Mouse (Mus musculus) brown adipose tissue, adult 24 weeks (tissue): ENCODE results near the gene Ctf2. TPM values are rescaled to one million over a fixed set of nuclear protein-coding genes. Genes with fewer than 3 reads are reported as not detected.

Source experiments
- H3K27ac ChIP-seq: fragments of 200-500 bp; replicated peaks from 2 replicates; pipeline ENCODE4 v1.5.1; 2012; ENCODE audit warnings: low read depth, mild to moderate bottlenecking, low read length
- H3K4me1 ChIP-seq: fragments of 200-500 bp; 2 replicates; pipeline ENCODE4 v1.6.1; 2012; ENCODE audit warnings: low read length, mixed read lengths; ENCODE audit not compliant: control insufficient read depth, insufficient read depth, insufficient read length
- H3K4me3 ChIP-seq: fragments of 200-500 bp; 2 replicates; pipeline ENCODE4 v1.5.1; 2012; ENCODE audit warnings: low read depth, mild to moderate bottlenecking, low read length, moderate library complexity; ENCODE audit not compliant: insufficient read depth
- polyA plus RNA-seq: library from polyadenylated mRNA; stranded (reverse); fragments of >200 nt; gene quantifications from 2 replicates; pipeline ENCODE4 v1.2.4, GENCODE M21; 2012; ENCODE audit not compliant: missing spikeins, insufficient read depth, insufficient read length

The Ctf2 gene
- polyA plus RNA-seq, 1 experiment = not detected

DNA sequence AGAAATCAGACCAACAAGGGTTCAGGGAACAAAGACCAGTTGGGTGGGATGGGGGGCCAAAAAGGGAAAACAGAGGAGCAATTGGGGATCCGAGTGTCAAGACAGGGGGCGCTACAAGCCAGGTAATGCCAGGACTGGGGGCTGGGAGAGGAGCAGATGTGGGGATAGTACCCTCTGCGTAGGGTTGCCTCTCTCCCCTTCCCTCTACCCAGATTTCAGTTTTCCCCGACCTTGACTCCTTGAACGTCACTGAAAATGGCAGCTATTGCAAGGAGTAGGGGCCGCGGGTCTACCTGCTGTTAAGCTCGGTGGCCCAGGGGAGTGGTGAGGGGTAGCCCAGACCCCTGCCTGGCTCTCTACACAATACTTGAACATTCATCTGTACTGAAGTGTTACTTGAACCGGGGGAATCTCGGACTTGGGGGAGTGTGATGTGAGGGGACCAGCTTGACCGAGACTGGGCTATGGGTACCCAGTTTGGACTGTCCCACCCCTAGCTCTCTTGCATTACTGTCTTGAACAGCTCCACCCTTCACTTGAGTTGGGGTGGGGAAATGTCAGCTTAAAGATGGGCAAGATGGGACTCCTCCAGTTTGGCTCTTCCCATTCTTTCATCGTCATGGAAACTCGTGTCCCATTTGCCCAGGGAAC lies 36.5 kb upstream of the Ctf2 start:
- Histone ChIP-seq H3K4me3 (no peak overlapping the region), H3K27ac (no peak overlapping the region), H3K4me1 (peaks cover 6% of the 10 kb centered on the region)

DNA sequence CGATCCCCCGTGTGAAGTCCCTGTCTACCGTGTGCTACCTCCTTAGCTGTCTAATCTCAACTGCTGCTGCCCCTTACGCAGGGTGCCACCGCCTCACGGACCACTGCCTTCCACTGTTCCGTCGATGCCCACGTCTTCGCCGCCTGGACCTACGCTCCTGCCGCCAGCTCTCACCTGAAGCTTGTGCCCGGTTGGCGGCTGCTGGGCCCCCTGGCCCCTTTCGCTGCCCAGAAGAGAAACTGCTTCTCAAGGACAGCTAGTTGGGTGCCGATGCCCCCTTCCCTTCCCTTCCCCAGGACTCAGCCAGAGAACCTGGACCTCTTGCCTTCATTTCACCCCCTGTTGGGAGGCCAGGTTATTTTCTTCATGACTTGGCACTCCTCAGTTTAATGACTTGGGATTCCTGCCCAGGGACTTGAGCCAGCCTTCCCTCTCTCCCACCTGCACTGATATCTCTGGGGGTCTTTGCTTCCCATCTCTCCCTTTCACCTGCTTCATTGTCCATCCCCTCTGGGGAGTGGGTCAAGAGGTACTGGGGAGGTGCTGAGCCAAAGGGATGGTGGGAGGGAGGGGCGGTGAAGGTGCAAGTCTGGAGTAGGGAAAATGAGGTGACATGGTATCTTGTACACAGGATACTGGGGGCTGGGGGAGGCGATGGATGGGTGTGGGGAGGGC lies 35.8 kb upstream of the Ctf2 start:
- Histone ChIP-seq H3K4me1 (peaks cover 4% of the 10 kb centered on the region; the same call in 1 of the 2 replicates), H3K4me3 (no peak overlapping the region), H3K27ac (no peak overlapping the region)

DNA sequence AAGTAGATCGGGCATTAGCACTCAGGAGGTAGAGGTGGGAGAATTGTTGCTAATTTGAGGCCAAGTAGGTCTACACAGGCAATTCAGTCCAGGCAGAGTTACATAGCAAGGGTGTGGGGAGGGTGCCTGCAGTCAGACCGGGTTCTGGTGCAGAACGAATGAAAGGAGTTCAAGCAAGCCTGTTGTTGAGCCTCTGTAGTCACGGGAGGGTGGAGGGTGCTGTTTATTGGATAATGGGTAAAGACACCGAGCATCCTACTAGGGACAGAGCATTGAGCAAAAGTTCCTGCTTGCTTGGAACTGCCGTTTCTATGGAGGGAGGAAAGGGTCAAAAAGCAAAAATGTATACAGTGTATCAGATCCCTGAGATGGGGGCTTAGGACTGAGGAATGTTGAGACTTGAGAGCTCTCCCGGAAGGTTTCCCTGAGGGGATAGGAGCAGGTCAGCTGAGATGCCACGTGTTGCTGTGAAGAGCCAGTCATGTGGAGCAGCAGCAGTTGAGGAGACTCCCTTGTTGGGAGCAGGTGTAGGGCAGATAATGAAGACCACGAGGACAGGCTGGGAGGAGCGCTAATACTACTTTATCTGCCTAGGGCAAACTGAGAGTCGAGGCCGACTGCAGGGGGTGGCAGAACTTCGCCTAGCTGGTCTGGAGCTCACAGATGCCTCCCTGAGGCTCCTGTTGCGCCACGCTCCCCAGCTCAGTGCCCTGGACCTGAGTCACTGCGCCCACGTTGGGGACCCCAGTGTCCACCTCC lies 35.1 kb upstream of the Ctf2 start:
- H3K4me3 ChIP-seq = no peak overlapping the region
- no peak overlapping the region for H3K27ac ChIP-seq
- peaks cover 4% of the 10 kb centered on the region; the same call in 1 of the 2 replicates for H3K4me1 ChIP-seq

DNA sequence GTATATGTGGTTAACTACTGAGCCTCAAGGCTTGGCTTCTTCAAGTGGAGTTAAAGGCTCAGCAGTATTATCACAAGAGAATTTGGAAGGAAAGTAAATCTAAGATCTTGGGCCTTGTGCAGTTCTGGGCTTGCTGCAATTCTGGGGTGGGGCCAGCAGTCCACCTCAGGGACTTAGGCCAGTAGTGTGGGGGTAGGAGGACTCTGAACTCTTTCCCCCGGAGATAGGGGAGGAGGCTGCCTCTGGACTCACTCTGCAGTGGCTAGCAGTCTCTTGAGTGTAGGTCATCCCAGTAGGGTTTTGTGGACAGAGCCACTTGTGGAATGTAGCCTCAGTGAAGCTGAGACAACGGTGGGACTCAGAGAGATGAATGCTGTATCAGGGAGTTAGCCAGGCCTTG lies 33.8 kb upstream of the Ctf2 start:
- Histone ChIP-seq H3K27ac (no peak overlapping the region), H3K4me1 (no peaks in the 10 kb centered on the region), H3K4me3 (no peak overlapping the region)

DNA sequence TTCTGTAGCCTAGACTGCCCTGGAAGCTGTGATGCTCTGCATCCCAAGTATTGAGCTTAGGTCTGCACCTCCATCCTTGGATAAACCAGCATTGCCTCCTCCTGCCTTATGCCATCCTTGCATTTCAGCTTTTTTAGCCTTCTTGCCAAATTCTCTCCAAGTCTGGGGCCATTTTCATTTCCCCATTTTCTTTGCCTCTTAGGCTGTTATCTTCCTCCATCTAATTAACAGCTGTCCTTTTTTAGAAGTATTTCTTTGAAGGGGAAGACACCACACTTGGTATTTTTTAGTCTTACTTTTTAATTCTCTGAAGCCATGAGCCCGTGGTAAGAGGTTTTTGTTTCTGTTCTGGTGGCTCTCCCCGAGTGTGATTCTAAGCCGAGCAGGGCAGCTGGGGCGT lies 31.7 kb upstream of the Ctf2 start:
- no peak overlapping the region for H3K27ac ChIP-seq
- no peaks in the 10 kb centered on the region for H3K4me1 ChIP-seq
- H3K4me3 ChIP-seq = no peak overlapping the region

DNA sequence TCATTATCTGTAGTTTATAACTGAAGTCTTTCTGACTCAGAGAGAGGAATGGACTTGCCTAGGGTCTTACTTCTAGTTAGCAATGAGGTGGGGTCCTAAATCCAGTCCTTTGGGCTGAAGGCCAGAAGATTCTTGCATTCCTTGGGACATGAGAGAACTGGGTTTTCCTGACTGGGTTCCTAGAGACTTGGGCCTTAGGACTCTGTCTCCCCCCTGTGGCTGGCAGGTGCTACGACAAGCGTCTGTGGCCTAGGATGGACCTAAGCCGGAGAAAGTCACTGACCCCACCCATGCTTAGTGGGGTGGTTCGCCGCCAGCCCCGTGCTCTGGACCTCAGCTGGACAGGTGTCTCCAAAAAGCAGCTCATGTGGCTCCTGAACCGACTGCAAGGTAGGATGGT lies 29.1 kb upstream of the Ctf2 start:
- no peak overlapping the region for H3K4me3 ChIP-seq
- no peak overlapping the region for H3K27ac ChIP-seq
- H3K4me1 ChIP-seq = no peaks in the 10 kb centered on the region

DNA sequence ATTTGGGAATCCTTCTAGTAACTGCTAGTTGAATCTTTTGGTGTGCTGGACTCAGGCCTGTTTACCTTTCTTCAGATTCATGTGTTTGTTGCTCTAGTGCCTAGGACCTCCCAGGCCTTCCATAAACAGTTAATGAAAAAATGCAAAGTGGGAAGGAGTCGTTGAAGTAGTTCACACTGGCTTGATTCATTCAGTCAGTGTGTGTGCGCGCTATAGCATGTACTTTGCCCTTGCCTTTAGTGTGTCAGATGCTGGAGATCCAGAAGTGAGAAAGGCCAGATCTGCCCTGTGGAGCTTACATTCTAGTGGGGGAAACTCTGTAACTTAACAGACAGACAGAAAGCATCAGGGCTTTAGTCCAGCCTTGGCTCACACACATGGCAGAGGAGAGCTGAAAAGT lies 28.5 kb upstream of the Ctf2 start:
- Histone ChIP-seq H3K4me1 (no peaks in the 10 kb centered on the region), H3K4me3 (no peak overlapping the region), H3K27ac (no peak overlapping the region)

DNA sequence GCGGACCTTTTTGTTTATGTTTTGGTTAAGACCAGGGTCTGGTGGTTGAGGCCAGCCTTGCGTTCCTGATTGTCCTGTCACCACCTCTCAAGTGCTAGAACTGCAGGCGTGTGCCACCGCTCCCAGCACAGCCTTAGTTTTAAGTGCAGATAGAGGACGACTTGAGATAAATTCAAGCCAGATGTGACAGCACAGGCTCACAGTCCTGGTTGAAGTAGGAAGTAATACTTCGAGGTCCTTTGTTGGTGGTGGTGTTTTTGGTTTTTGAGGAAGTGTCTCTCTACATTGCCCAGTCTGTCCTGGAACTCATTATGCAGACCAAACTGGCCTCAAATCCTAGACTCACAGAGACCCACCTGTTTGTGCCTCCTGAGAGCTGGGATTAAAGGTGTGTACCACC lies 27.8 kb upstream of the Ctf2 start:
- Histone ChIP-seq H3K4me3 (no peak overlapping the region), H3K4me1 (no peaks in the 10 kb centered on the region), H3K27ac (no peak overlapping the region)

DNA sequence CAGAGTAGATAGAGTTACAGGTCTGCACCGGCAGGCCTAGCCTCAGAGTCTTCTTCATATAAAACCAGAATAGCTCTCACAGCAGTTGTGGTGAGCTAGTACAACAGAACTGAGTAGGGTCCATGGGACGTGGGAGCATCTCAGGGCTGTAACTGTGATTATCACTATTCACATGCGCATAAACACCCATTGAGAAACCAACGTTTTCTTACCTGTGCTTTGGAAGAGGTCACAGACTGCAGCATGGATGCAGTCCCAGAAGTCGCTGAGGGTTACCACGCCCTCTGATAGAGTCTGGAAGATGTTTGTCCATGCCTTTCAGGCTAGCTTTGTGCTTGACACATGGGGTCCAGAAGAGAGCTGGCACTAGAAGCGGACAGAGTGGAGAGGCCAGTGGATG lies 21.8 kb upstream of the Ctf2 start:
- Histone ChIP-seq H3K4me1 (no peaks in the 10 kb centered on the region), H3K4me3 (no peak overlapping the region), H3K27ac (no peak overlapping the region)

DNA sequence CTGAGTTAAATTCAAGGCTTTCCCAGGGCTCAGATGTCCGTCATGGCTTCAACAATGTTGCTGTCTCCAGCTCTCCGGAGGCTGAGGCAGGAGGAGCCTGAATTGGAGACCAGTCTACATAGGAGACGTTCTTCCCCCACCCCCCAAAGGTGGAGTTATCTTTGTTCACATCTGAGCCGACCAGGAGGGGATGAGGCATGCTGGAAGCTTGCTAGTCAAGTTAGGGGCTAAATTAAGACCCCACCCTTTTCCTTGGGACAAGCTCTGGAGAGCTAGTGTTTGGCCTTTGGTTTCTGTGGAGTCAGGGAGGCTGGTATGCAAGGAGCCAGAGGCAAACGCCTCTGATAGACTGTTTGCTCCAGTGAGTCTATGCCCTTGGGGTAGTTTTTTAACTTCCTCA lies 21.2 kb upstream of the Ctf2 start:
- Histone ChIP-seq H3K4me1 (no peaks in the 10 kb centered on the region), H3K27ac (no peak overlapping the region), H3K4me3 (no peak overlapping the region)

DNA sequence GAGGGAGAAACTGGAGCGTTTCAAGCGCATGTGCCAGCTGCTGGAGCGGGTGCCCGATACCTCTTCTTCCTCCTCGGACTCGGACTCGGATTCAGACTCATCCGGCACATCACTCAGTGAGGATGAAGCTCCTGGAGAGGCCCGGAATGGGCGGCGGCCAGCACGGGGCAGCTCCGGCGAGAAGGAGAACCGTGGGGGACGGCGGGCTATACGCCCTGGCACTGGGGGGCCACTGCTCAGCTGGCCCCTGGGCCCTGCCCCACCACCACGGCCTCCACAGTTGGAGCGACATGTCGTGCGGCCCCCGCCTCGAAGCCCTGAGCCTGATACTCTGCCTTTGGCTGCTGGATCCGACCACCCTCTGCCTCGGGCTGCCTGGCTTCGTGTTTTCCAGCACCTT lies 20.1 kb upstream of the Ctf2 start:
- Histone ChIP-seq H3K4me1 (no peaks in the 10 kb centered on the region), H3K27ac (no peak overlapping the region), H3K4me3 (no peak overlapping the region)

DNA sequence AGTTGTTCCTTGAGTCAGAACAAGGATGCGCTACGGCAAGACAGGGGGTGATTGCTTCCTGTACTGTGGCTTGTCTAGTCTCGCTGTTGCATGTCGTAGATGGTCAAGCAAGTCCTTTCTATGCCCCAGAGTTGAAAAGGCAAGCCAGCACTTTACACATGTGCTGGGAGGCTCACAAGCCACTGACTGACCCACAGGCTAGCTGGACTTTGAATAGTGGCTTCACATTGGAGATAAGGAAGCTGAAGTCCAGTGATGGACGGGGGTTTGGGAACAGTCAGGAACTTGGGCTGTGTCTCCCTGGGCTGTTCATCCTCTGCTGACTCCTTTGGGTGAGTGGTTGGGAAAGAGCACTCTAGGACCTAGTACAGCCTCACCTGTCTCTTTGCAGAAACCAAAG lies 19.7 kb upstream of the Ctf2 start:
- Histone ChIP-seq H3K4me1 (no peaks in the 10 kb centered on the region), H3K27ac (no peak overlapping the region), H3K4me3 (no peak overlapping the region)

DNA sequence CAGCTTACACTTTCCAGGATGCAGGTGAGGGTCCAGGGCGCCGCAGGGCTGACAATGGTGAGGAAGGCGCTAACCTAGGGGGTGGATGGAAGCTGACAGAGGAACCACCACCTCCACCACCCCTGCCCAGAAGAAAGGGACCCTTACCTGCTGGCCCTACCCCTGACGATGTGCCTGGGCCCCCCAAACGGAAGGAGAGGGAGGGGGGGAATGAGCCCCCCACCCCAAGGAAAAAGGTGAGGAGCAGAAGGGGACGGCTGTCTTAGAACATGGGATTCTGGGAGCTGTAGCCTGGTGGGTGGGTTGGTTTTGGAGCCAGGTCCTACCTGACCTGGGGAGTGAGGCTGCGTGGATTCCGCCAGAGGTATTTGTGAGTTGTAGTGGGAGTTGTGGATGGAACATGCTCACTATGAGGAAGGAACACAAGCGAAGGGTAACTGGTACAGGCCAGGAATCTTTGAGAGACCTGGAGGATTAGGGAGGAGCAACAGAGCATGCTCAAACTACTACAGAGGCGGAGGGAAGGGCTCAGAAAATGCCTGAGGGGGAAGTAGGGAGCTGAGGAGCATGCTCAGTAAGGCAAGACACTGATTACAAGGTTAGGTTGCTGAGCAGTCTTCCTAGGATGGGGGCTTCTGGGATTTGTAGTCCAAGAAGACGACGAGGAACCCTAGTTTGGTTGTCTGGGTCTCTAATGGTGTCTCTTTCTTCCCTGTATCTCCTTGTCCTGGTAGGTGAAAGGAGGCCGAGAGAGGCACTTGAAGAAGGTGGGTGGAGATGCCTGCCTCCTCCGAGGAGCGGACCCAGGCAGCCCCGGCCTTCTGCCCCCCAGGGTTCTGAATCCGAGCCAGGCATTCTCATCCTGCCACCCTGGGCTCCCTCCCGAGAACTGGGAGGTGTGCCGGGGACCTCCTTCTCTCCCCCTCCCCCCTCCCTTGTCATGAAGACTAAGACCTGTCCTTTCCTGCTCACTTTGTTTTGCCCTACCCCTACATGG lies 18.5 kb upstream of the Ctf2 start:
- Histone ChIP-seq H3K4me3 (no peak overlapping the region), H3K4me1 (no peaks in the 10 kb centered on the region)

DNA sequence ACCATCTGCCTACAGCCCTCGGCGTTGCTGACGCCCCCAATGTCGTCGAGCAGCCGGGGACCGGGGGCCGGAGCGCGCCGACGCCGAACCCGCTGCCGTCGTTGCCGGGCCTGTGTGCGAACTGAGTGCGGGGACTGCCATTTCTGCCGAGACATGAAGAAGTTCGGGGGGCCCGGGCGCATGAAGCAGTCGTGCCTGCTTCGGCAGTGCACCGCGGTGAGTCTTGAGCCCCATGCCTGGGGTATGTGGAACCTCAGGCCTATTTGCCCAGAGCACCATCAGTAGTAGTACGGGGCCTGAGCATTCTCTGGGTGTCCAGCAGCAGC lies 16.2 kb upstream of the Ctf2 start:
- Histone ChIP-seq H3K27ac (no peak overlapping the region), H3K4me3 (no peak overlapping the region), H3K4me1 (no peaks in the 10 kb centered on the region)

More for the DNA sequence above, 18.5 kb upstream of the Ctf2 start:
- H3K27ac ChIP-seq = no peak overlapping the region
